Mouse (Mus musculus) gonadal fat pad, adult 2 months (tissue): Measurements from ENCODE around the gene Ppm1l. TPM values are rescaled to one million over a fixed set of nuclear protein-coding genes. Genes with fewer than 3 reads are reported as not detected.

ENCODE experiments used
- DNase-seq: peaks from one replicate; pipeline ENCODE4 v3.0.0-alpha.2; 2012; ENCODE audit warnings: low read depth
- polyA plus RNA-seq: library from polyadenylated mRNA; depleted of rRNA; stranded (reverse); fragments of >200 nt; gene quantifications from 2 replicates; pipeline ENCODE4 v1.2.3, GENCODE M21; 2012

Ppm1l gene
- polyA plus RNA-seq, 1 experiment = 1.9 TPM

GRCm38 (mm10) chr3:69438773-69439514, 122.3 kb downstream of the Ppm1l start:
- DNase-seq = no peak

DNA sequence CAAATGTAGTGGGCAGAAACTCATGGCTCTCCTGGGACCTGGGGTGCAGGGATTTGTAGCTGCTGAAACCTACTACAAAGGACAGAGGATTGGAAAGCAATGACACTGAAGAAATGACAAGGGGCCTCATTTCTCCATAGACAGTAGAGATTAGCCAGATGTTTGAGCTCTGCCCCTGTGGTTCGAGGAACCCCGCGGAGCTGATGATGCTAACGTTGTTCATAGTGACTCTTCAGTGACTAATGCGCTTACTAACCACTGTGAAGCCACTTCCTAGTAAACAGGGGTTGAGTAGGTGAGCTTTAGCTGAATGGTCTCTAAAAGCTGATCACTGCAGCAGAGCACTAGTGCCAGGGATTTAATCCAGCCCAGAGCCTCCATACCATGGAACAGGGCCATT, 124.1 kb downstream of the Ppm1l start:
- DNase-seq = no peak

- DNase-seq = no peak
These were observed 130.3 kb downstream of the Ppm1l start for GRCm38 (mm10) chr3:69446989-69447388.

DNA sequence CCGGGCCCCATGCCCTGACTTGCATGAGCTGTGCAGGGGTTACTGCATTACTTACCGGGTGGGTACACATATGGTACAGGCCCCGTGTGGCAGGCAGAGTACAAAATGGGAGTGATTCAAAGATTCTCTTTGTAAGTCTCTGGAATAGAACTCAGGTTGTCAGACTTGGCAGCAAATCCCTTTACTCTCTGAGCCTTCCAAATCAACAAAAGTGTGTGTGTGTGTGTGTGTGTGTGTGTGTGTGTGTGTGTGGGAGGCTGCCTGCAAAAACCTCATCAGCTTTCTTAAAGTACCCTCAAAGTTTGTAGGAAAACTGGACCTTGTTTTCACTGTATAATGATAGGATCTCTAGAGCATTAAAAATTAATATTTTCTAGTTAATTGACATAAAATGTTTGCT, 132.4 kb downstream of the Ppm1l start:
- no peak for DNase-seq

DNA sequence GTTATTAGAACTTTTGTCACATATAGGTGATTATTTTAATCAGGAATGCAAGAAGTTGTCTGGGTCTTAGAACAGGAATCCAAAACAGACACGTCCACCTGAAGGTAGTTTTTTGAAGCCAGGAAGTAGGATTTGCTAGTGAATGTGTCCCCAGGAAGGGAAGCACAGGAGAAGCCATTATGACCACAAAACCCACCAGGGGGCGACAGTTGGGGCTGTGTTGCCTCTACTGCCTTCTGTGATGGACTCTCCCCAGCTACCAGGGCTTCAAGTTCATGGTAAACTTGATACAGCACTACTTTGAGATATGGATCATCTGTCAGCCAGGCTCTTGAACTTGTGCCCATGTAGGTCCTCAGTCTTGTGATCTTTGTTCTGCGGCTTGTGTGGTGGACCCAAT, 137.7 kb downstream of the Ppm1l start:
- no peak for DNase-seq

GRCm38 (mm10) chr3:69456071-69456470, 139.4 kb downstream of the Ppm1l start:
- DNase-seq = no peak

GRCm38 (mm10) chr3:69458756-69459155, 142.1 kb downstream of the Ppm1l start:
- no peak for DNase-seq

GRCm38 (mm10) chr3:69461956-69462355, 145.3 kb downstream of the Ppm1l start:
- no peak for DNase-seq

GRCm38 (mm10) chr3:69465751-69466150, 149.1 kb downstream of the Ppm1l start:
- no peak for DNase-seq

DNA sequence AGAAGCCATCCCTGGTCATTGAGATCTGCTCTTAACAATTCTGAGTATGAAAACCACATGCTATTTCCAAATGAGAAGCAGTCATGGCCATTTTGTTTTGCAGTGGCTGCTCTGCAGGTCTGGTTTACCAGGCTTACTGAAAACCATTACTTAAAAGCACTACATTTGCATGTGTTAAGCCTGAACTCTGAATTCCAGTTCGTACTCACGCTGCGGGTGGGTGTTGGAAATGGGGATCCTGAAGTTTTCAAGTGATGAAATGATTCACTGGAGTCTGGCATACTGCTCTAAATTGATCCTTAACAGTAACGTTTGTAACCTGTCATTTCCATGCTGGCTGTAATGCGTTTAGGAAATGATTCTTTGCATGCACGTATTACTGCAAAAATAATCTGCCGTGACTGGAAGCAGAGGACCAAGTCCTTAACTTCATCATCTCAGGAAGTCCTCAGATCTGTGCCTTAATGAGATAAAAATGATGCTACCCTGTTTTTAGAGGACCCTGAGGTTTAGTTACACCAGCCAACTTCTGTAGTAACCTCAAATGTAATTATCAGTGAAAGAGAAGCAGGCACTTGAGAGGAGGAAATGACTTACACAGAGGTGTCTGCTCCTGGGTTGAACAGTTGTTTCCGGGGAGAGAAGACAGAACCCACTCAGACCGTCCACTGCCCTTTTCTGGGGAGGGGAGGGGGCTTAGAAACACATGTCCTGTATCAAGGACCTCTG, 151.8 kb downstream of the Ppm1l start:
- no peak for DNase-seq

DNA sequence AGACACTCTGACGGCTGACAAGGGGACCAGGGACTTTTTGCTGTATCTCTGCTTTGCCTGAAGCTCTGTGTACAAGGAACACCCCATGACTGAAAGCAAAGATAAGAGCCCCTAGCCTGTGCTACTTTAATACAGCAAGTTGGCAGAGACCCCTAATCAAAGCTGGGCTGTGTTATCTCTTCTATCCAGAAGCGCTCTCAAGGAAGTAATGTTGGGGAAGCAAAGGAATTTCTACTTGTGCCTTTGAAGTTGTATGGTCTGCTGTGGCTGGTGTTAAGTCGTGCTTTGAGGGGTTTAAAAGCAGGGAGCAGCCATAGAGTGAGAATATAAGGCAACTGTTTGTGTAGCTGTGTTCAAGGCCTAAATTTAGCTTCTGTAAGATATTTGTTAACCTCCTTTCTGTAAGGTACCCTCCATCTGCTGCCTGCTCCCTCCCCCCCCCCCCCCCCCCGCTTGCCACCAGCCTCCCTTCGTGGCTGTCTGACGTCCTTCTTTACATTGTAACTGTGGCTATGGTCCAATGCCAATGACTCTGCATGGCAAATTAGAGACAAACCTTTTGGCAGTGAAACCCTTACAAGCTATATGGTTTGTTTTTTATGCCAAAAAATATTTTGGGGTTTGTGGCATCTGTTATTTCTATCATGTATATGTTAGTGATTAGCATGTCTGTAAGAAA, 152.9 kb downstream of the Ppm1l start:
- no peak for DNase-seq

DNA sequence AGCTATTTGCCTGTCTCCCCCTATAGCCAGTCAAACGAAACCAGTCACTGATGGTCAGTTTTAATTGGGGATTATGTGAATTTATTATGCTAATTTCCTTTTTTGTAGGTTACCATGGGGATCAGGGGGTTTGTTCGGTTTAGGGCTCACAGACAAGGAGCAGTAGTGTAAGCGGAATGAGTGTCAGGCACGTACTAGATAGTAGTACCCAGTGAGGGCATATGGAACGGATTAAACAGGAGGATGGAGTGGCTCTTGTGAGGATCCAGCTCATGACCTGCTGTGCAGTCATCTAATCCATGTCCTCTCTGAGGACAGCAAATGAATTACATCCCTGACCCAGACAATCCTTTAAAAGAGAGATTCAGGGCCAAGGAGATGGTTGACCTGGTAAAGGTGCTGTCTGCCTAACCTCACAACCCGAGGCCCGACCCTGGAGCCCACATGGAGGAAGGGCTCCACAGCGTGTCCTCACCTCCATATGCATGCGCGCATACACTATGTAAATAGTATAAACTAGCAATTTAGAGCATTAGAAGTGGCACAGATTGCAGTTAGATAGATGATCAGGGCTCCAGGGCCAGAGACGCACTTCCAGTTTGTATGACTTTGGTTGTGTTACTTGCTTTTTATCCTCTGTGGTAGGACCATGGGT, 153.6 kb downstream of the Ppm1l start:
- no peak for DNase-seq

DNA sequence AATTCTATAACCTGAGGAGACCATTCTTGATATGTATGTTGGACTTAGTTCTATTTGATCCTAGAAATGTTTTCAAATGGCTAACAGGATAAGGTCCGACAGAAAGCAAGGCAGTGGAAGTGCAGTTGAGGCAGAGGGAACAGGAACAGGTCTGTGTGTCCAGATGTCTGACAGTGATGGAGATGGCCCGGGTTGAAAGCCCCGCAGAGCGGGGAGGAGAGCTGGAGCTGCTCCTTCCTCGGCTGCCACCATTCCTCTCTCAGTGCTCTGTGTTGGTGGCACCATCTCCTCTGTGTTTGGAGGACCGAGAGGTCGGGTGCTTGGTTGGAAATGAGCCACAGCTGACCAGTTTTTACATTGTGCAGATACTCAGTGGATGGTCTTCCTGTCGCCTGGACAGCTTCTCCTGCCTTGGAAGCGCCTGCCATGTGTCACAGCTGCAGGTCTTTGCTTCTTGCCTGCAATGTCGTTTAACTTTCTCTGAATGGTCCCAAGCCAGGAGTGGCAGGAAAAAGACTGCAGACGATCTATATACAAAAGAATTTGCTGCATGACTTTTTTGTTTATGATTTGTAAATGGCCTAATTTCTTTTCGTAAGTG, 159.3 kb downstream of the Ppm1l start:
- no peak for DNase-seq

DNA sequence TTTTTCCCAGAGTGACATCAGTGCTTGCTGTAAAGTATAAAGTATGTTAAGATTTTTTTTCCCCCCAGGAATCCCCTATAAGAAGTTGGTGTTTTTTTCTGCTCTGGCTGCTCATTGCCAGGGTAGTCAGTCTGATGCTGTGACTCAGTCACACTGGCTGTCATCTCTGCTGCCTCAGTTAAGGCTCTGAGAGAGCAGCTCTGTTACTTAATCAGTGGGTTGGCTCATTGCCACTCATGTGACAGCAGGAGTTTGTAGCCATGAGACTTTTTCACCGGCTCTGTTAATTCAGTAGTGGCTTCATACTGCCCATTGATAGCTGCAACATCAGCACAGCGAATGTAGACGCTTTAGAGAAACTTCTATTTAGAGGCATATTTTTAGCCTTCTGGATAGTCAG, 163.3 kb downstream of the Ppm1l start:
- DNase-seq = no peak

GRCm38 (mm10) chr3:69481835-69482234, 165.2 kb downstream of the Ppm1l start:
- DNase-seq = no peak

- DNase-seq = no peak
These were observed 167.4 kb downstream of the Ppm1l start for GRCm38 (mm10) chr3:69484006-69484574.

DNA sequence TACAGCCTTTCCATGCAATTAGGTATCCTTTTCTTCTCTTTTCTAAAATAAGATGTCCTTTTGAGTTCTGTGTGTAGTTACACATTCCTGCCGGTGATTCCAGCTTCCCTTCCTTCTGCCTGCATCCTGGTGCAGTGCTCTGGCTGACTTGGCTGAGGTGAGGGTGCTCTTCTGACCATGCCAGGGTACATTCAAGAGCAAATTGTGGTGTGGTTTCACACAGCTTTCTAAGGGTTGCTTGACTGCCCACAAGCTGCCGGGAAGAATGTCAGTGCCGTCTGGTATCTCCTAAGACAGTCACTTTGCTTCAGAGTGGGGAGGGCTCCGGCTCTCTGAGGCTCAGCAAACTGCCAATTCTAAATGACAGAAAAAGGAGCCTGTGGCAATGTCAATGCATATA, 167.9 kb downstream of the Ppm1l start:
- DNase-seq = no peak

DNA sequence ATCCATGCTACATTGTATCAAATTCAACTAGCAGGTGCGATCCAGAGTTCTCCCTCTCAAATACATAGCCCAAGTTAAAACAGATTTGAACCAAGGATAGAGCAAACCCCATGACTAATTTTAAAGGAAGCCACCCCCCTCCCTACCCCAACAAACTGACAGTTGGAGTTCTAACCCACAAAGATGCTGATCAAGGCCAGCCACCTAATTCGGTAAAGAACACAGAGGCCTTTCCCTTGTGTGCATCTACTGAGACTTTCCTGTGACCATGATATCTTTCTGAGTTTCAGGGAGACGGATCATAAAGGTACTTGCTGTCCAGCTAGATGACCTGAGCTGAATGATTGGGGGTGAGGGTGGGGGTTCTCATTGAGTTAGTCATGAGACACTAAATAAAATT, 168.7 kb downstream of the Ppm1l start:
- no peak for DNase-seq

DNA sequence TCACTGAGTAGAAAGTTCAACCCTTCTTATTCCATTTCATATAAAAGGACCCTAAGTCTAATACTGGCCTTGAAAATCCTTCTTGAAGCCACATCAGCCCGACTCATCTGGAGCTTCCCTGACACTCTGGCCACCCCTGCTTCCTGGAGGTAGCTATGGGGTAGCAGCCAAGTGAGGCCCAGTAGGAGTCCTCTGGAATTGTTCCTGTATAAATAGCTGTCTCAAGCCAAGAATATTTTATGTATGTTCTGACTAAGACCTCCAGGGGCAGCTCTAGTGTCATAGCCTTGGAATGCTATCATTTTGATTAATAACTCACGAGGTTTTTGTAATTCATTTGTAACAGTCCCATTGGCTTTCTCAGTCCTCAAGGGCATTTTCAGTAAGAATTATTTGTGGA, 169.1 kb downstream of the Ppm1l start:
- DNase-seq = peak; percentile 38

GRCm38 (mm10) chr3:69487471-69487870, 170.8 kb downstream of the Ppm1l start:
- DNase-seq = no peak

DNA sequence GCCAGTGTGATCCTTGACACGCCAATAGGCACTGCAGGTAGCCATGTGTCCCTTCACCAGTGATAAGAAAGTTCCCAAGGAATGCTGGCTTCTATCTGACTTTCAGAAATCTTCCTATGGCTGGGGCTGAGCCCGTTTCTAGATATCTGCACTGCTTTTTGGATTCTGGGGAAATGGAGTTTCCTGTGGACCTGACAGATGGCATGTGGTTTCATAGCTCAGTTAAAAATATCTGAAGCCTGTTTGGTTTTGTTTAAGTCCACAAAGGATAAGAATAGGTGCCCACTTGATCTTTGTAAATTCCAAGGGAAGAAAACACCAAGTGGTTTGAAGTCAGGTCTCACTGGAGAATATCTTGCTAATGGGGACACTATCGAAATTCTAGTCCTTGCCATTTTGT, 173.0 kb downstream of the Ppm1l start:
- DNase-seq = no peak
